Mouse (Mus musculus) embryonic facial prominence, embryonic 11.5 days (tissue): ENCODE measurements around the gene Lrrc36. TPM values are rescaled to one million over a fixed set of nuclear protein-coding genes. Genes with fewer than 3 reads are reported as not detected.
A peak's percentile ranks its signal among the peaks of the same experiment; 100 is the strongest.

Experiments used
- ATAC-seq: fragments of 200-750 bp; cut with Nextera tagmentation; replicated peaks from 2 replicates; pipeline ENCODE4 v1.8.0; 2017; ENCODE audit warnings: low read depth; ENCODE audit not compliant: insufficient number of reproducible peaks, low FRiP score, low TSS enrichment
- DNase-seq: peaks from one replicate; pipeline ENCODE4 v3.0.0-alpha.2; 2015; ENCODE audit warnings: low spot score
- H3K27ac ChIP-seq: fragments of 300-500 bp; sonication (generic); replicated peaks from 2 replicates; pipeline ENCODE4 v1.5.1; 2014; ENCODE audit warnings: mild to moderate bottlenecking, low read depth, low read length, control low read depth
- H3K27me3 ChIP-seq: fragments of 300-500 bp; sonication (generic); 2 replicates; pipeline ENCODE4 v1.6.1; 2014; ENCODE audit warnings: mild to moderate bottlenecking, low read length, moderate library complexity, mixed read lengths; ENCODE audit not compliant: control insufficient read depth, insufficient read depth
- H3K36me3 ChIP-seq: fragments of 300-500 bp; sonication (generic); replicated peaks from 2 replicates; pipeline ENCODE4 v1.6.1; 2014; ENCODE audit warnings: low read depth, mild to moderate bottlenecking, low read length, moderate library complexity, mixed read lengths; ENCODE audit not compliant: control insufficient read depth, insufficient read depth
- H3K4me1 ChIP-seq: fragments of 300-500 bp; sonication (generic); 2 replicates; pipeline ENCODE4 v1.6.1; 2014; ENCODE audit warnings: low read length, mixed read lengths; ENCODE audit not compliant: control insufficient read depth, insufficient read depth
- H3K4me2 ChIP-seq: fragments of 300-500 bp; sonication (generic); 2 replicates; pipeline ENCODE4 v1.6.1; 2014; ENCODE audit warnings: low read depth, mild to moderate bottlenecking, control low read depth, low read length, moderate library complexity
- H3K4me3 ChIP-seq: fragments of 300-500 bp; sonication (generic); 2 replicates; pipeline ENCODE4 v1.5.1; 2014; ENCODE audit warnings: low read depth, low read length, control low read depth
- H3K9ac ChIP-seq: fragments of 300-500 bp; sonication (generic); replicated peaks from 2 replicates; pipeline ENCODE4 v1.6.1; 2014; ENCODE audit warnings: mild to moderate bottlenecking, control low read depth, low read length
- H3K9me3 ChIP-seq: fragments of 300-500 bp; sonication (generic); replicated peaks from 2 replicates; pipeline ENCODE4 v1.6.1; 2016; ENCODE audit warnings: mild to moderate bottlenecking, low read length, inconsistent platforms, mixed read lengths; ENCODE audit not compliant: control insufficient read depth
- WGBS: fragments of 180-500 bp; shearing (Covaris S2); extraction: QIAGEN DNeasy Blood & Tissue Kit; methylation state at CpG from one replicate; pipeline ENCODE4 v1.1.7; 2014; 5-methylcytosine and 5-hydroxymethylcytosine counted together
- polyA plus RNA-seq: library from polyadenylated mRNA; unstranded; fragments of >200 nt; fragmentation: Nextera tagmentation; extraction: Ambion mirVana; gene quantifications from 2 replicates; pipeline ENCODE4 v1.2.1, GENCODE M21; 2014

The Lrrc36 gene
- polyA plus RNA-seq, result 0.39 and 0.49 TPM in 2 replicates

- peaks cover 7% of the 10 kb centered on the region for H3K27me3 ChIP-seq
- H3K9me3 ChIP-seq, result no peaks in the 10 kb centered on the region
- peak within 1 kb of the TSS; percentile 36 for H3K4me2 ChIP-seq
- no peaks in the 10 kb centered on the region for H3K36me3 ChIP-seq
- peak; percentile 47 for DNase-seq
- no peak within 1 kb of the TSS for H3K9ac ChIP-seq
- H3K27ac ChIP-seq, result no peak within 1 kb of the TSS
- 1% methylated on average over 34 of the region's 34 CpGs for WGBS
- ATAC-seq, result peak; percentile 62; the same call in 1 of the 2 replicates
- no peaks in the 10 kb centered on the region; the same call in 1 of the 2 replicates for H3K4me1 ChIP-seq
- peak within 1 kb of the TSS; percentile 24; the same call in 1 of the 2 replicates for H3K4me3 ChIP-seq
These were observed at the start of gene Lrrc36, which contains the start of gene Kctd19 for GRCm38 (mm10) chr8:105413391-105413790. Gene Lrrc36, plus strand, starts transcription at chr8:105413571. Gene Kctd19, minus strand, starts transcription at chr8:105413502.

GRCm38 (mm10) chr8:105367107-105367506 is 46.3 kb upstream of the Lrrc36 start:
- no peak overlapping the region for H3K4me3 ChIP-seq
- ATAC-seq (no peak), DNase-seq (no peak)
- no peaks in the 10 kb centered on the region for H3K9me3 ChIP-seq
- no peak overlapping the region for H3K9ac ChIP-seq
- no peak overlapping the region for H3K4me2 ChIP-seq
- WGBS, result 74% methylated on average over 2 of the region's 2 CpGs
- no peaks in the 10 kb centered on the region for H3K27me3 ChIP-seq
- H3K27ac ChIP-seq, result no peak overlapping the region
- no peaks in the 10 kb centered on the region for H3K4me1 ChIP-seq
- no peaks in the 10 kb centered on the region for H3K36me3 ChIP-seq

GRCm38 (mm10) chr8:105372473-105372872 is 40.9 kb upstream of the Lrrc36 start:
- H3K9ac ChIP-seq, result no peak overlapping the region
- H3K27ac ChIP-seq, result no peak overlapping the region
- no peak overlapping the region for H3K4me2 ChIP-seq
- ATAC-seq (no peak), DNase-seq (no peak)
- H3K36me3 ChIP-seq, result no peaks in the 10 kb centered on the region
- H3K9me3 ChIP-seq, result no peaks in the 10 kb centered on the region
- H3K27me3 ChIP-seq, result no peaks in the 10 kb centered on the region
- no peak overlapping the region for H3K4me3 ChIP-seq
- no peaks in the 10 kb centered on the region for H3K4me1 ChIP-seq
- 79% methylated on average over 8 of the region's 9 CpGs for WGBS

DNA sequence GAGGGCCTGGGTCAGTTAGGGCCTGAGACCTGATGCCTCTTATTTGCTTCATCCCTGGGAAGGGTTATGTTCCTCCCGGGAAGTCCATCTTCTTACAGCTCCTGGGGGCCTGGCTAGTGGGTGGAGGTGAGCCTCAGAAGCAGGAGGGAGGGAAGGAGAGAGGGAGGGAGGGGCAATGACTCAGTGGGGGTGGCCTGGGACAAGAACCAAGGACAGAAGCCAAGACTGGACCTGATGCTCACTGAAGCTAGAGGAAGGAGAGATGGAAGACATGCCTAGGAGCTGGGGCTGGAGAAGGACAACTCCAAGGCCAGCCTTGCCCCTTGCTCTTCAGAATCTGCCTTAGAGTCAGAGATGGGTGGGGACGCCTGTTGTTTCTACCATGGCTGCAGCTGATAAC is 40.3 kb upstream of the Lrrc36 start, which contains the start of gene Plekhg4:
TSS of gene Plekhg4 (plus strand) at position 243 of the 400 bp plus-strand sequence.
- no peak within 1 kb of the TSS for H3K27ac ChIP-seq
- no peaks in the 10 kb centered on the region for H3K4me1 ChIP-seq
- WGBS, result 62% methylated on average over 2 of the region's 2 CpGs
- no peaks in the 10 kb centered on the region for H3K9me3 ChIP-seq
- no peak within 1 kb of the TSS for H3K9ac ChIP-seq
- no peak for DNase-seq
- H3K4me3 ChIP-seq, result no peak within 1 kb of the TSS
- no peak within 1 kb of the TSS for H3K4me2 ChIP-seq
- H3K36me3 ChIP-seq, result no peaks in the 10 kb centered on the region
- H3K27me3 ChIP-seq, result no peaks in the 10 kb centered on the region
- no peak for ATAC-seq

- H3K27me3 ChIP-seq, result no peaks in the 10 kb centered on the region
- no peak overlapping the region for H3K4me3 ChIP-seq
- ATAC-seq (peak; percentile 1; the same call in 1 of the 2 replicates), DNase-seq (peak; percentile 50)
- peak overlapping the region; percentile 21 for H3K4me2 ChIP-seq
- no peak overlapping the region for H3K9ac ChIP-seq
- no peaks in the 10 kb centered on the region for H3K36me3 ChIP-seq
- H3K4me1 ChIP-seq, result no peaks in the 10 kb centered on the region
- 25% methylated on average over 31 of the region's 33 CpGs for WGBS
- no peak overlapping the region for H3K27ac ChIP-seq
- H3K9me3 ChIP-seq, result no peaks in the 10 kb centered on the region
These were observed 38.8 kb upstream of the Lrrc36 start for GRCm38 (mm10) chr8:105374513-105374966.

- H3K36me3 ChIP-seq, result no peaks in the 10 kb centered on the region
- H3K4me3 ChIP-seq, result no peak overlapping the region
- no peak overlapping the region for H3K27ac ChIP-seq
- WGBS, result 77% methylated on average over 19 of the region's 19 CpGs
- DNase-seq, result no peak
- H3K4me1 ChIP-seq, result no peaks in the 10 kb centered on the region
- H3K4me2 ChIP-seq, result no peak overlapping the region
- H3K9ac ChIP-seq, result 0 out of 2 replicates have a peak overlapping the region, but pooled peaks have one; percentile 4
- H3K27me3 ChIP-seq, result no peaks in the 10 kb centered on the region
- H3K9me3 ChIP-seq, result no peaks in the 10 kb centered on the region
- no peak for ATAC-seq
These were observed 34.7 kb upstream of the Lrrc36 start for GRCm38 (mm10) chr8:105378673-105379072.

DNA sequence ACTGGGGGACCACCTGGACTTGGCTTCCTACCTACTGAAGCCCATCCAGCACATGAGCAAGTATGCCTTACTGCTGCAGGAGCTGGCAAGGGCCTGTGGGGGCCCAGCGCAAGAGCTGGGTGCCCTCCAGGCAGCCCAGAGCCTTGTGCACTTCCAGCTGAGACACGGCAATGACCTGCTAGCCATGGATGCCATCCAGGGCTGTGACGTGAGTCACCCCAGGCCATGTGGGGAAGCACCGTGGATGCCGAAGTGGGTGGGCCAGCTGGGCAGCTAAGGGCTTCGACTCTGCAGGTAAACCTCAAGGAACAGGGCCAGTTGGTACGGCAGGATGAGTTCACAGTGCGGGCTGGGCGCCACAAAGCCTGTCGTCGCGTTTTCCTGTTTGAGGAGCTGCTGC is 33.1 kb upstream of the Lrrc36 start:
- Histone ChIP-seq H3K9ac (no peak overlapping the region), H3K4me3 (no peak overlapping the region), H3K36me3 (no peaks in the 10 kb centered on the region), H3K27me3 (no peaks in the 10 kb centered on the region), H3K27ac (no peak overlapping the region), H3K4me1 (no peaks in the 10 kb centered on the region), H3K4me2 (no peak overlapping the region), H3K9me3 (no peaks in the 10 kb centered on the region)
- ATAC-seq (no peak), DNase-seq (no peak)
- WGBS, result 78% methylated on average over 12 of the region's 12 CpGs

- H3K36me3 ChIP-seq, result no peaks in the 10 kb centered on the region
These were observed 29.3 kb upstream of the Lrrc36 start for GRCm38 (mm10) chr8:105384070-105384469.

More at GRCm38 (mm10) chr8:105384070-105384469, 29.3 kb upstream of the Lrrc36 start:
- ATAC-seq (no peak), DNase-seq (no peak)
- H3K27ac ChIP-seq, result no peak overlapping the region
- H3K27me3 ChIP-seq, result no peaks in the 10 kb centered on the region
- 97% methylated on average over 2 of the region's 2 CpGs for WGBS
- H3K9ac ChIP-seq, result no peak overlapping the region
- H3K4me2 ChIP-seq, result no peak overlapping the region
- H3K4me3 ChIP-seq, result no peak overlapping the region
- H3K4me1 ChIP-seq, result no peaks in the 10 kb centered on the region
- H3K9me3 ChIP-seq, result no peaks in the 10 kb centered on the region
